Mouse (Mus musculus): Measurements from ENCODE around the gene Zfp949.
A peak's percentile ranks its signal among the peaks of the same experiment; 100 is the strongest.
"Not testable (repeated sequence)": the region's sequence is repeated elsewhere in the genome, so short reads cannot be mapped to it uniquely, and the experiment has no call there.

Gene Zfp949

GRCm38 (mm10) chr9:88542816-88543215 is 5.0 kb upstream of the Zfp949 start:
- peak; percentile 2 to 38 for DNase-seq (ENCODE audit: low spot score in 2 of 2)

DNA sequence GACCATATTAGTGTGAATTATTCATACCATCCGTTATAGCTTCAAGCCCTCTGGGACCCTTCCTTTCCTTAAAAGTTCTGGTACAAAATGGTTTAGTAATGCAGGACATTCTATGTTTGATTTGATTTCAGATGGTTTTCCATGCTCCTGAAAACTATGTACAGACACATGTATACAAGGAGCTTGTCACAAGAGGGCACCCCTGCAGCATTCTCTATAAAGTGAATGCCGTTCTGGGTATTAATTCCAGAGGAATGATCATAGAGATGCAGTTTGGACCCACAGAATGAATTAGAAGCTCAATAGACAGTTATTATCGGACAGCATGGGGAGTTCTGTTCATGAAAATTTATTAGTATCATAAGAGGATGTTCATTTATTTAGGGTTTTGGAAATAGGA is 2.3 kb upstream of the Zfp949 start:
- no peak for DNase-seq (ENCODE audit: low spot score in 2 of 2)

GRCm38 (mm10) chr9:88546166-88546565 is 1.7 kb upstream of the Zfp949 start:
- peak; percentile 55 to 67 for DNase-seq (ENCODE audit: low spot score in 2 of 2)

DNA sequence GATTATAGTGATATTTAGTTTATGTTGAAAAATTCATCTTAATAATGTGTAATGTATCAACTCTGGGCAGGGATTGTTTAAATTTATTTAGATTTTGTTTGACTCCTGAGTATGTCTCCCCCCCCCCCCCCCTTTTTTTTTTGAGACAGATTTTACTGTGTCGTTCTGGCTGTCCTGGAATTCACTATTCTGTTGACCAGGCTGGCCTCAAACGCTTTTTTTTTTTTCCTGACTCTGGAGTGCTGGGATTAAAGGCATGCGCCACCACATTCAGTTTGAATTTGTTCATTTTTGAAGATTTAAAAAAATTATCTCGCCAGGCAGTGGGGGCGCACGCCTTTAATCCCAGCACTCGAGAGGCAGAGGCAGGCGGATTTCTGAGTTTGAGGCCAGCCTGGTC is 1.2 kb upstream of the Zfp949 start:
- no peak for DNase-seq (ENCODE audit: low spot score in 2 of 2)

DNA sequence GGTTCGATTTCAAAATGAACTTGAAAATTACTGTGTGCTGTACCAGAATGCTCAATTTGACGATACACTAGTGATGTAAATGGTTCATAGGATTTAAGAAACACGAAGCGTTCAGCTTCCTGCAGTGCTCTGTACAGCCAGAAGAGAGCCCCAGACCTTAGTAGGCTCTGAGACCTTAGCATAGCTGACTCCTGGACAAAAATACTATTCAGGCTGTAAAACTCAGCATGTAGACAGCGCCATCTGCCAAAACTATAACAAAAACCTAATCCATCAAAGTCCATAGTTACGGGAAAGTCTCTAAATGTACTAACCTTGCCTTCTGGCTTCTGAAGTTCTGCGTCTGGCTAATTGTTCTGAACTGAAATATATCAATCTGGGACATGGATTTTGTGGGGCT is 550 bp upstream of the Zfp949 start:
- peak; percentile 28 to 48 for DNase-seq (ENCODE audit: low spot score in 2 of 2)

GRCm38 (mm10) chr9:88548614-88548945 is 760 bp downstream of the Zfp949 start:
- no peak for DNase-seq (ENCODE audit: low spot score in 2 of 2)

DNA sequence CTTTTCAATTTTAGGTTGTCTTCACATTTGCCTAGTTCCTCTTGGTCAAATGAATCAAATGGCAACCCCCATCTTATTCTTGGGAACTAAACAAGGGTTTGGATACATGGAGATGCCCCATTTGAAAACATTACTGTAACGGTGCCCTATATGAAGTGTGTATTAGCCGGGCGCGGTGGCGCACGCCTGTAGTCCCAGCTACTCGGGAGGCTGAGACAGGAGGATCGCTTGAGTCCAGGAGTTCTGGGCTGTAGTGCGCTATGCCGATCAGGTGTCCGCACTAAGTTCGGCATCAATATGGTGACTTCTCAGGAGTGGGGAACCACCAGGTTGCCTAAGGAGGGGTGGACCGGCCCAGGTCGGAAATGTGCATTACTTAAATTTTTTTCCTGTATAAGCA is 5.3 kb downstream of the Zfp949 start:
- no peak for DNase-seq (ENCODE audit: low spot score in 2 of 2)

DNA sequence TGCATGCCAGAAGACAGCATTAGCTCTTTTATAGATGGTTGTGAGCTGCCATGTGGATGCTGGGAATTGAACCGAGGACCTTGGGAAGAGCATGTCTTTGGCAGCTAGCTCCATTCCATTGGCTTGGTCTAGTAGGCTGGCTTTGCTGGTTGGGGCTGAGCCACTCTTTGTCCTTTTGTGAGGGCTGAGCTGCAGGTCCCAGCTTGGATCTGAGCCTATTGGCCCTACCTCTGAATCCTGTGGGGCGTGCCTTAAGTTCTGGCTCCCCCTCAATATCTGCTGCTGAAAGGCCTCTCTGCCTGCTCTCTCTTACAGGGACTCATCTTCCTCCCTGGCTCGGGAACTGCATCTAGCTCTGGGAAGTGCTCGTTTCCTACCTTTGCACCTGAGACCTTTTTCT is 10.3 kb downstream of the Zfp949 start:
- DNase-seq (ENCODE audit: low spot score in 2 of 2), result no peak

DNA sequence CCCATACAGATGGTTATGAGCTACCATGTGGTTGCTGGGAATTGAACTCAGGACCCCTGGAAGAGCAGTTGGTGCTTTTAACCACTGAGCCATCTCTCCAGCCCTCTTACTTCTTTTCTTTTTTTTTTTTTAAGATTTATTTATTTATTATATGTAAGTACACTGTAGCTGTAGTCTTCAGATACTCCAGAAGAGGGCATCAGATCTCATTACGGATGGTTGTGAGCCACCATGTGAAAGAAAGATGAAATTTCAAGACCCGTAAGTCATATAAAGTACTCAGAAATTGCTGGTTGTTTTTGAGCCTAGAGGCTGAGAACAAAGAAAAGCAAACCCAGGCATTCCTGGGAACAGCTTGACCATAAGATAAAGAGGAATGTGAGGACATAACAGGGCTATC is 13.7 kb downstream of the Zfp949 start:
- not testable (repeated sequence) for DNase-seq (ENCODE audit: low spot score in 2 of 2)

GRCm38 (mm10) chr9:88570471-88570870 is 22.7 kb downstream of the Zfp949 start:
- not testable (repeated sequence) for DNase-seq (ENCODE audit: low spot score in 2 of 2)

- not testable (repeated sequence) for DNase-seq (ENCODE audit: low spot score in 2 of 2)
Measured at GRCm38 (mm10) chr9:88580591-88580990, 32.8 kb downstream of the Zfp949 start, which contains the start of gene Trim43a. Gene Trim43a, plus strand, starts transcription at chr9:88580891.

GRCm38 (mm10) chr9:88593708-88594107 is 45.9 kb downstream of the Zfp949 start:
- DNase-seq (ENCODE audit: low spot score in 2 of 2), result not testable (repeated sequence)

DNA sequence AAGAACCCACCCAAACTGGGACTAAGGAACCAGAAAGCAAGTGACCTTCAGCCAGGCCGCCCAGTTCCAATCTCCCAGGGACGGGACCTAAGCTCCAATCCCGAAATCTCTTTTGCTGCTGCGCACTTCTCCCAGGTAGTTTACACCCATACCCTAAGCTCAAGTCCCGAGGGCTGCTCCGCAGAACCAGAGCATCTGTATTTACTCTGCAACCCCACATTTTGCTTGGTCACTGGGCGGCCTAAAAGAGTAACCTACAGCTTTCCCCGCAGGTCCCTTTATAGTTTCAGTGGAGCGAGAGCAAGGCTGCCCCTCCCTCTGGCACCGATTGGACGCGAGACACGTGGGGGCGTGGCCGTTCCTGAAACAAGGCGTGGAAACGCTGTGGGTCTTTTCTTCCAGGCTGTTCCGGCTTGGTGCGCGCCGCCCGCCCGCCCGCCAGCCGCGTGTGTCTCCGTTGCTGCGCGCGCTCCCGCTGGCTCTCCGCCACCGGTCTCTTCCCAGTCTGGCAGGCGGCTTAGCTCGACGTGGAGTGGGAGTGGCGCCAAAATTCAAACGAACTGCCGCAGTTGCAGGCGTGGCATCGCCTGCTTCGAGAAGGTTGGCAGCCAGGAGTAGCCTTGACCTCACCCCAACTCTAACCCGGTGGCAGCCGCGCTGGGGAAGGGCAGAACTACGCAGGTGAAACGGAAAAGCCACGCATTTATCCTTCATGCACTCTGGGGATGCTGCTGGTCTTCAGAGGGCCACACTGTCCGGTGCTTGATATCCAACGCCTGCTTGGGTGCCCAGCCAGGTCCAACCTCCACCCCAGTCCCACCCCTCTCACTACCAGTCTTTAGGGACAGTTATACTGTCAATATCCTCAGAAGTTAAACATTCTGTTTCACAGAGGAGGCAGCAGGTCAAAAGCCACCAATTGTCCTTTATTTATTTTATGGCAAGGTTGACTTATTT is 51.7 kb downstream of the Zfp949 start:
- DNase-seq (ENCODE audit: low spot score in 2 of 2), result peak; percentile 71 to 82

All from natural killer cell, adult 2 months (primary cell).